Mouse (Mus musculus) adrenal gland, postnatal 25 days (tissue): ENCODE measurements around the gene Tigd2. TPM values are rescaled to one million over a fixed set of nuclear protein-coding genes. Genes with fewer than 3 reads are reported as not detected.
A peak's percentile ranks its signal among the peaks of the same experiment; 100 is the strongest.
"Not testable (repeated sequence)": the region's sequence is repeated elsewhere in the genome, so short reads cannot be mapped to it uniquely, and the experiment has no call there.

ENCODE experiments used
- DNase-seq: peaks from one replicate; pipeline ENCODE4 v3.0.0; 2021; ENCODE audit warnings: mixed read lengths
- long read RNA-seq: library from polyadenylated mRNA; stranded (forward); transcript quantifications from one replicate; pipeline ENCODE4 v2.0.0, GENCODE M21; 2021
- total RNA-seq: library from RNA; stranded (reverse); gene quantifications from 2 replicates; pipeline ENCODE4 v1.2.3, GENCODE M21; 2021

Tigd2 gene
- total RNA-seq = 19.3 and 20.0 TPM in 2 replicates
- long read RNA-seq, transcript Tigd2-201 (2 exons, 3,007 nt) = major isoform, 16 of 19 reads
- long read RNA-seq, partial matches to known transcripts = 0 of 19 reads
- long read RNA-seq, other reads (novel, unspliced or antisense) = 3 of 19 reads

- peak; percentile 96 for DNase-seq
These were observed at the start of gene Tigd2 for GRCm38 (mm10) chr6:59208685-59209298. Gene Tigd2, plus strand, starts transcription at chr6:59208870.

GRCm38 (mm10) chr6:59161801-59162478 lies 46.7 kb upstream of the Tigd2 start:
- DNase-seq = no peak

- DNase-seq = no peak
These were observed 45.8 kb upstream of the Tigd2 start for GRCm38 (mm10) chr6:59162887-59163286.

- no peak for DNase-seq
These were observed 45.3 kb upstream of the Tigd2 start for GRCm38 (mm10) chr6:59163407-59163806.

- DNase-seq = no peak
These were observed 39.7 kb upstream of the Tigd2 start for GRCm38 (mm10) chr6:59168939-59169338.

GRCm38 (mm10) chr6:59171230-59171629 lies 37.4 kb upstream of the Tigd2 start:
- no peak for DNase-seq

GRCm38 (mm10) chr6:59173940-59174339 lies 34.7 kb upstream of the Tigd2 start:
- no peak for DNase-seq

- DNase-seq = no peak
These were observed 30.6 kb upstream of the Tigd2 start for GRCm38 (mm10) chr6:59178051-59178450.

GRCm38 (mm10) chr6:59180376-59180996 lies 28.2 kb upstream of the Tigd2 start:
- DNase-seq = peak; percentile 5

- peak; percentile 14 for DNase-seq
These were observed 23.5 kb upstream of the Tigd2 start for GRCm38 (mm10) chr6:59185010-59185699.

- no peak for DNase-seq
These were observed 18.7 kb upstream of the Tigd2 start for GRCm38 (mm10) chr6:59190006-59190405.

GRCm38 (mm10) chr6:59194518-59194917 lies 14.2 kb upstream of the Tigd2 start:
- DNase-seq = not testable (repeated sequence)

GRCm38 (mm10) chr6:59195849-59196635 lies 12.6 kb upstream of the Tigd2 start:
- no peak for DNase-seq

GRCm38 (mm10) chr6:59196746-59197145 lies 11.9 kb upstream of the Tigd2 start:
- no peak for DNase-seq

- no peak for DNase-seq
These were observed 10.3 kb upstream of the Tigd2 start for GRCm38 (mm10) chr6:59198356-59198755.

- DNase-seq = no peak
These were observed 9.6 kb upstream of the Tigd2 start for GRCm38 (mm10) chr6:59199021-59199420.

GRCm38 (mm10) chr6:59207561-59207960 lies 1.1 kb upstream of the Tigd2 start:
- no peak for DNase-seq

- DNase-seq = no peak
These were observed 633 bp downstream of the Tigd2 start for GRCm38 (mm10) chr6:59209299-59209707.

- no peak for DNase-seq
These were observed 24.5 kb downstream of the Tigd2 start for GRCm38 (mm10) chr6:59233191-59233590.

GRCm38 (mm10) chr6:59233651-59234050 lies 25.0 kb downstream of the Tigd2 start:
- DNase-seq = no peak

- DNase-seq = peak; percentile 13
These were observed 41.0 kb downstream of the Tigd2 start for GRCm38 (mm10) chr6:59249675-59250074.

GRCm38 (mm10) chr6:59250536-59250935 lies 41.9 kb downstream of the Tigd2 start:
- no peak for DNase-seq
